Mouse (Mus musculus) E14TG2a.4 (cell line): ENCODE results near the gene Fbxl2.

Source experiments
- CTCF ChIP-seq: conservative IDR thresholded peaks from 2 replicates; pipeline ENCODE4 v1.5.1; 2014; ENCODE audit warnings: low read length
- NANOG ChIP-seq: IDR thresholded peaks from 2 replicates; pipeline ENCODE4 v1.6.1; 2014; ENCODE audit warnings: borderline replicate concordance, low read length, mixed read lengths
- POU5F1 ChIP-seq: IDR thresholded peaks from 2 replicates; pipeline ENCODE4 v1.6.1; 2014; ENCODE audit warnings: low read length, borderline replicate concordance

- TF ChIP-seq CTCF = no peak
- no peak for TF ChIP-seq NANOG
- no peak for TF ChIP-seq POU5F1
These were observed 6.9 kb upstream of the Fbxl2 start for GRCm38 (mm10) chr9:114052866-114053265.
